Mouse (Mus musculus) kidney, adult 18-20 months (tissue): ENCODE results near the gene Lrch3.
A peak's percentile ranks its signal among the peaks of the same experiment; 100 is the strongest.
"Not testable (repeated sequence)": the region's sequence is repeated elsewhere in the genome, so short reads cannot be mapped to it uniquely, and the experiment has no call there.

ENCODE experiments used
- DNase-seq: peaks from one replicate; pipeline ENCODE4 v3.0.0; 2021

The Lrch3 gene

DNA sequence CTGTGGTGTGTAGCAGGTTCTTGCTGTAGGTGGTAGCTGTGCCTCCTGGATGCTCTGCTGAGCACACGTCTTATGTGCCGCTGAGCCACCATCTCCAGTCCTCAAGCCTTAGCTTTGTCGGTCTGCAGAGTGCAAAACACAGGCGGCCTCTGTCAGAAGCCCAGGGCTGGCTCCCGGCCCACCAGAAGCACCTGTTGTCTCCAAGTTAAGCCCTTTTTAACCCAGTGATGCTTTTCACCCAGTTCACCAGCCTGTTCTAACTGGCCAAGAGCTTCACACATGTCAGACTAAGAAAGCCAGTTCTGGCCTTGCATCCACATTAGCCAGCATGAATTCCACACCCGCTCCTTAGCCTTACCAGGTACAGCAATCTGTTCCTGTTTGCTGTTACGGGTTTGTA lies 93.0 kb downstream of the Lrch3 start:
- no peak for DNase-seq

GRCm38 (mm10) chr16:33007436-33007835 lies 93.5 kb downstream of the Lrch3 start:
- DNase-seq: peak; percentile 38

- DNase-seq: no peak
These were observed 96.3 kb downstream of the Lrch3 start for GRCm38 (mm10) chr16:33010166-33010565.

GRCm38 (mm10) chr16:33013801-33014200 lies 99.9 kb downstream of the Lrch3 start:
- DNase-seq: no peak

- DNase-seq: peak; percentile 43
These were observed 101.0 kb downstream of the Lrch3 start for GRCm38 (mm10) chr16:33014921-33015320.

GRCm38 (mm10) chr16:33015396-33015907 lies 101.6 kb downstream of the Lrch3 start:
- DNase-seq: no peak

- DNase-seq: no peak
These were observed 102.1 kb downstream of the Lrch3 start for GRCm38 (mm10) chr16:33015986-33016385.

DNA sequence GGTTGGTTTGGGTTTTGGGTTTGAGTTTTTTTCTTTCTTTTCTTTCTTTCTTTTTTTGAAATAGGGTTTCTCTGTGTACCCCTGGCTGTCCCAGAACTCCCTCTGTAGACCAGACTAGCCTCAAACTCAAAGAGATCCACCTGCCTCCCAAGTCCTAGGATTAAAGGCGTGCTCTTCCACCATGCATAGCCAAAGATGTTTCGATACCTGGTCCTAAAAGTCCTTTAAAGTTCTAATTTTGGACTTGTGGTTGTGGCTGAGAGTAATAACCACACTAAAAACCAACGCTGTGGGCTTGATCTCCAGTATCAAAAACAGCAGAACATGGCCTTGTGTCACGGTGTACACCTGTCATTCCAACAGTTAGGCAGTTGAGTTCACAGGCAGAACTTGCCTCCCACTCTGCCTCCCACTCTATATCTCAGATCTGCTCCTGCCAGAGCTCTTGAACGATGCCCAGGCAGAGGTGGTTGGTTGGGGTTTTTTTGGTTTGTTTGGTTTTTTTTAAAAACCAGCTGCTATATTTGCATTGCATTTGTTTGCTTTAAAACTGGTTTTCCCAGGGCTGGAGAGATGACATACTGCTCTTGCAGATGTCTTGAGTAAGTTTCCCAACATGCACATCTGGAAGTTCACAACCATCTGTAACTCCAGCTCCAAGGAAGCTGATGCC lies 103.9 kb downstream of the Lrch3 start:
- no peak for DNase-seq

GRCm38 (mm10) chr16:33019117-33019770 lies 105.3 kb downstream of the Lrch3 start:
- peak; percentile 50 for DNase-seq

DNA sequence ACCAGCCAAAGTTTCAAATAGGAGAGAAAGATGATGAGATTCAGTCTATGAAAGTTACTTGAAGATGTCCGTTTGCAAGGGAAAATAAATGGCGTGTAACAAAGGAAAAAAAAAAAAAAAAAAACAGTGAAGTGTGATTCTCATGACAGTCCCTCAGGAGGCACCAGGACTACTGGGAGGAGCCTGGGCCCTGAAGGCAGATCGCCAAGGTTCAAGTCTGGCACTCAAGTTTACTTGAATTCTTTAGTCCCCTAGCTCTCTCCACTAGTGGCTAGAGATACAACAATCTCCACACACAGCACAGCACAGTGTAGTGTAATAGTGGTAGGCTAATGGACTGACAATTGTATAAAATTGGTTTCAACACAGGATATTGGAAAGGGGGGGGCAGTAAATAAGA lies 107.5 kb downstream of the Lrch3 start:
- DNase-seq: no peak

- peak; percentile 87 for DNase-seq
These were observed 109.8 kb downstream of the Lrch3 start for GRCm38 (mm10) chr16:33023750-33024149.

- DNase-seq: no peak
These were observed 110.7 kb downstream of the Lrch3 start for GRCm38 (mm10) chr16:33024456-33025104.

DNA sequence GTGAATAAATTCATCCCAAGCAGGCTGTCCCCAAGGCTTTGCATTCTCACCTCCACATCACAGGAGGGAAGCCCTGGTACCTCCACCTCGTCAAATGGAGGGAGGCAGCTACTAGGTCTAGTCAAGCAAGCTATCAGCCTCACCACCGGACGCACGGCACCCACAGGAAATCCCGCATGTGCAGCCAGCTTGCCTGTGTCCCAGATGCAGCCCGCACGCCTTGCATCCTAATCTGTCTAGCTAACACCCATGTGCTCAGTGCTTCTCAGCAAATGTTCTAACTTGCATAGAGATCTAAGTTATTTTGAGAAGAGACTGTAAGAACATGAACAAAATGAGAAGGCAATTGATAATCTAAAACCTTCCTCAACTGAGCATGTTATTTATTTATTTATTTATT lies 112.5 kb downstream of the Lrch3 start:
- no peak for DNase-seq

GRCm38 (mm10) chr16:33036006-33036405 lies 122.1 kb downstream of the Lrch3 start:
- no peak for DNase-seq

DNA sequence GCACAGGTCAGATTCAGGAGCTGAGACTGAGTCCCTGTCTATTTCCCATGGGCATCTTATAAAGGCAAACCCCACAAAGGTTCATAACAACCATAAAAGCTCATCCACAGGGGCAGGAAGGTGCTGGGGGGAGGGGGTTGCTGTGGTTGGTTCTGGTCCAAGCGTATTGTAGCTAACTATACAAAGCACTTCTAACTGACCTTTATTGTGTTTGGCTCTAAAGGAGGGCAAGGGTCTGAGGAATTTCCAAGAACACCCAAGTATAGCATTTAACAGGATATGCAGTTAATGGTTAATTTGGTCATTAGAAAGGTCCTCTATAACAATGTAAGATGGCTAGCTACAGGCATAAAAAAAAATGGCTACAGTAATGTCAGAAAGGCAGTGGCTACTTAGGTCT lies 128.8 kb downstream of the Lrch3 start:
- DNase-seq: no peak

DNA sequence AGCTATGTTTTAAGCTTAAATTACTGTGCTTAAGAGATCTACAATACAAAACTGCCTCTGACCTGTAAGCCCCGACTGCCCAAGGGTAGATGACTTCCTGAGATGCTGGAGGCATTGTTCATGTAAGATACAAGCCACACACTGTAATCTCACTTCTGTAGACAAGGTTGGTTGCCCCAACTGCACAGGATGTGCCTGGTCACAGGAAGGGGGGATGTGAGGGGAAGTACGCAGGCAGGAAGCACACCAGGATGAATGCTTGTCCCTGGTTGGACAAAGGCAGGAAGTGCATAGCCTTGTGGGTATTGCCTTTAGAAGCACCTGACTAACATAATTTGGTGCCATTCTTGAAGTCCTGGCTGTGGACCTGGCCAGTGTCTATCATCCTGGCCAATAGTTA lies 129.4 kb downstream of the Lrch3 start:
- DNase-seq: no peak

DNA sequence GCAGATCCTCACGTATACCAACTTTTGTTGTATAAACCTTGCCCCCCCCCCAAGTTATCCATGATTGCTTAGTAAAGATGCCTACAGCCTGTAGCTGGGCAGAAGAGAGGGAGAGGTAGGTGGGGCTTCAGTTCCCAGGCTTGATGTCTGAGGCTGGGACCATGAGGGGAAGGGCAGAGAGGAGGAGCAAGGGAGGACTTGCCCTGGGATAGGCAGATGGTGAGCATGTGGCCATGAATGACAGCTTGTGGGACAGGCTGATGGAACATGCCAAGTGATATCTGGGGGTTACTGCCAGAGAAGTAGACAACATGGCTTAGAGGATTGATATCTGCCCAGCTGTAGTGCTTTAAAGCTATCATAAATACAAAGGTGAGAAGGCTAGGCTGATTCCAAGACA lies 134.1 kb downstream of the Lrch3 start:
- DNase-seq: no peak

DNA sequence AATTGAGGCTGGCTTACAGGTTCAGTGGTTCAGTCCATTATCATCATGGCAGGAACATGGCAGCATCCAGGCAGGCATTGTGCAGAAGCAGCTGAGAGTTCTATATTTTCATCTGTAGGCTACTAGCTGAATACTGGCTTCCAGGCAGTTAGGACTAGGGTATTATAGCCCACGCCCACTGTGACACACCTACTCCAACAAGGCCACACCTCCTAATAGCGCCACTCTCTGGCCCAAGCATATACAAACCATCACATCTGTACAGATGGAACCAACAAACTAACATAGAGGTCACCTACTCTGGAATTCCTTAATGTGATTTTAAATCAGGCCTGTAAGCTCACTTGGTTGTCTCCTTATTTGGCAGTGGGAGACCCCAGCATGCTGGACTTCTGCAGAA lies 134.8 kb downstream of the Lrch3 start:
- DNase-seq: no peak

GRCm38 (mm10) chr16:33049809-33050208 lies 135.9 kb downstream of the Lrch3 start:
- no peak for DNase-seq

DNA sequence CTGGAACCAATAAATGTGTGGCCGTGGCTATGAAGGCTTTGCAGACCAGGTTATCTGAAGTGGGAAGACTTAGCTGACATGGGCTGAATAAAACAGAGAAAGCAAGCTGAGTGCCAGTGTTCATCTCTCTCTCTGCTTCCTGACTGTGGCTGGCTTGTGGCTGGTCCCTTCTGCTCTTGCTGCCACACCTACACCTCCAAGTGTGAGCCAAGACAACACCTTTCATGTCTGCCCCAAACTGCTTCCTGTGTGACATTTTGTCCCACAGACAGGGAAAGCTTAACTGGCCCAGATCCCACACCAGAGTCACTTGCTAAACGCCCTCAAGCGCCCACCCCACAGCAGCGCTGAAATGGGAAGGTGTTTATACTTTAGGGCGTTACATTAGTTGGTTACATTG lies 139.2 kb downstream of the Lrch3 start:
- no peak for DNase-seq

DNA sequence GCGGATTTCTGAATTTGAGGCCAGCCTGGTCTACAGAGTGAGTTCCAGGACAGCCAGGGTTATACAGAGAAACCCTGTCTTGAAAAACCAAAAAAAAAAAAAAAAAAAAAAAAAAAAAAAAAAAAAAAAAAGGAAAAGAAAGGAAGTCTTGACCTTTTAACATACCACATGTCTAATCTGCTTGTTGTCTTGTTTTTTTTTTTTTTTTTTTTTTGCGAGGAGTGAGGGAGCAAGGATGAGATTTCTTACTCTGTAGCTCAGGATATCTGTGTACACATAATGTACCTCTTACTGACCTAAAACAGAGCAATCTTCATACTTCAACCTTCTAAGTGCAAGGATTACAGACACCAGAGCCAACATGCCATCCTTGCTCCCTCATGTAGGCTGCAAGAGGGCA lies 141.0 kb downstream of the Lrch3 start:
- not testable (repeated sequence) for DNase-seq

DNA sequence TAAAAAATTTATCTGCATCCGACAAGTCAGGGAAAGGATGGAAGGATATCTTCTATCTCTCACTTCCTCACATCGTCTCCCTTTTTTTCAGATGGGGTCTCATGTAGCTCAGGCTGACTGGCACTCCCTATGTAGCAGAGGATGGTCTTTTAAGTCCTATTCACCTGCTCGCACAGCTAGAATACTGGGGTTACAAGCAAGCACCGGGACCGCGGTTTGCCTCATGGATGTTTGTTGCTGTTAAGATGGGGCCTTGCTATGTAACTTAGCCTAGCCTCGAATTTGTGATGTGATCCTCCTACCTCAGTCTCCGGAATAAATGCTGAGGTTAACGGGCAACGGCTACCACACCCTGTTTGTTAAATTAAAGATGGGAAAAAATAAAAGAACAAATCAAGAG lies 141.8 kb downstream of the Lrch3 start:
- DNase-seq: no peak

- DNase-seq: peak; percentile 95
These were observed 142.3 kb downstream of the Lrch3 start, which contains the start of the genes Iqcg and Rpl35a for GRCm38 (mm10) chr16:33056095-33056785. TSS of gene Iqcg (minus strand) at chr16:33056218. TSS of gene Rpl35a (plus strand) at chr16:33056453.
